Mouse (Mus musculus) liver, embryonic 14.5 days (tissue): ENCODE data around the gene Dgat2.

Experiments
- CTCF ChIP-seq: IDR thresholded peaks from 2 replicates; pipeline ENCODE4 v1.5.1; 2016; ENCODE audit warnings: antibody characterized with exemption, low read depth, control low read depth
- EP300 ChIP-seq: IDR thresholded peaks from 2 replicates; pipeline ENCODE4 v1.6.1; 2016; ENCODE audit warnings: antibody characterized with exemption, low read depth

DNA sequence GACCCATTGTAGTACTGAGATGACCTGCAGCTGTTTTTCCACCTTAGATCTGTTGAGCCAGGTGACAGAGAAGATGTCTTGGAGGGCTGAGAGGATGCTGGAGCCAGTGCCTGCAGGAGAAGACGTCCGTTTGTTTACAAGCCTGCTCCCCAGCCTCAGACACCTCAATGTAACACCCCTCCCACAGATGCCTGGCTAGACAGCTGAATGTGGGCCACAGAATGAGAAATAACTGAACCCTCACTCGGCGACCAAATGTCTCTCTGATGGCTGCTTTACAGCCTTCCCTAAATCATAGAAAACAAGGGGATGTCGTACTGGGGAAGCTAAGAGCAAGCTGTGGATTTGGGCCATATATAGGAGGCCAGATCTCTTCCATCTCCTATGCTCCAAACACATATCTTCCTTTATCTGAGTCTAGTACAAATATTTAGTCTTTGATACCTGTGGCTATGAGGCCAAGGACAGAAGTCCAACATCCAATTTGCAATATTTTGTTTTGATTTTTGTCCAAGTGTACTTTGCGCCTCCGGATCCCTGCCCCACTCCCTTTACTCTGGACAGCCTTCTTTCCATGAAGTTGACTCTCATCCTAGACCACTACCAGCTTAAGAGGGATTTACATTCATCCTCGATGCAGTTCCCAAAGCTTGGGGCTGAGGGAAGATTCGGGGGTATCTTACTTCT is 12.7 kb downstream of the Dgat2 start:
- TF ChIP-seq CTCF (no peak), EP300 (no peak)
